Mouse (Mus musculus) small intestine, adult 2 months (tissue): ENCODE measurements around the gene A130010J15Rik. TPM values are rescaled to one million over a fixed set of nuclear protein-coding genes. Genes with fewer than 3 reads are reported as not detected.
A peak's percentile ranks its signal among the peaks of the same experiment; 100 is the strongest.

Source experiments
- H3K27ac ChIP-seq: fragments of 200-500 bp; 2 replicates; pipeline ENCODE4 v1.5.1; 2012; ENCODE audit warnings: low read depth, low read length, control low read depth, inconsistent platforms; ENCODE audit not compliant: insufficient read depth
- H3K27me3 ChIP-seq: fragments of 200-500 bp; 2 replicates; pipeline ENCODE4 v1.6.1; 2012; ENCODE audit warnings: mild to moderate bottlenecking, moderate library complexity, low read length, inconsistent platforms; ENCODE audit not compliant: control insufficient read depth, insufficient read depth
- H3K36me3 ChIP-seq: fragments of 200-500 bp; 2 replicates; pipeline ENCODE4 v1.6.1; 2012; ENCODE audit warnings: mild to moderate bottlenecking, low read length, control low read depth, inconsistent platforms; ENCODE audit not compliant: control insufficient read depth, insufficient read depth
- H3K4me1 ChIP-seq: fragments of 200-500 bp; 2 replicates; pipeline ENCODE4 v1.6.1; 2012; ENCODE audit warnings: low read length, inconsistent platforms, mixed read lengths; ENCODE audit not compliant: control insufficient read depth, insufficient read depth, insufficient read length
- H3K4me3 ChIP-seq: fragments of 200-500 bp; 2 replicates; pipeline ENCODE4 v1.5.1; 2012; ENCODE audit warnings: low read depth, mild to moderate bottlenecking, control low read depth, inconsistent platforms, low read length, moderate library complexity
- CTCF ChIP-seq: fragments of 200-500 bp; IDR thresholded peaks from 2 replicates; pipeline ENCODE4 v1.5.1; 2012; ENCODE audit warnings: low read depth, mild to moderate bottlenecking, control low read depth, inconsistent platforms, low read length, moderate library complexity, mixed read lengths; ENCODE audit not compliant: insufficient replicate concordance, insufficient read length; ENCODE audit errors: extremely low read depth
- POLR2A ChIP-seq: fragments of 200-500 bp; IDR thresholded peaks from 2 replicates; pipeline ENCODE4 v1.6.1; 2012; ENCODE audit warnings: low read depth, mild to moderate bottlenecking, control low read depth, inconsistent platforms, low read length, moderate library complexity
- WGBS: fragments of 180-500 bp; shearing (Covaris S2); methylation state at CpG from one replicate; pipeline ENCODE4 v1.1.7; 2018; 5-methylcytosine and 5-hydroxymethylcytosine counted together
- polyA plus RNA-seq: library from polyadenylated mRNA; depleted of rRNA; stranded (reverse); fragments of >200 nt; gene quantifications from 2 replicates; pipeline ENCODE4 v1.2.3, GENCODE M21; 2012

The A130010J15Rik gene
- polyA plus RNA-seq, 1 experiment, result 2.0 TPM

DNA sequence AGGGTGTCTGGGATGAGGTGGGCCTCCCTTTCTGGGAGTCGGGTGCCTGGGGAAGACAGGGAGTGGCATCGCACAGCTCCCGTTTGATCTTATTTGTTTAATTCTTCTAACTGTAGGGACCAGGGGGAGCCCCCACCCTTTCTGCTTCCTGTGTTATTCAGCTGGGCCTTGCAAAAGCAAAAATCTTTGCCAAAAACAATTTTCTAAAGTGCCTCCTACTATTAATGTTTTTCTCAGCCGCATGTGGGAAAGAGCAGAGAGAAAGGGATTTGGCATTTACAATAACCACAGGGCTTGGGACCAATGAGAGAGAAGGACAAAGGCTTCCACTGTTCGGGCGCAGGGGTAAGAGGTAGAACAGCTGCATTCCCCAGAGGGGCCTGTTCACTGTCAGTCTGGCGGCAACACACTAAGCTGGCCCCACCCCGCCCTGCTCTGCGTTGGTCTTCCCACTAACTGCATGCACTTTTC is 21.3 kb downstream of the A130010J15Rik start:
- Histone ChIP-seq H3K4me1 (peaks cover 4% of the 10 kb centered on the region; the same call in 1 of the 2 replicates), H3K4me3 (no peak overlapping the region), H3K36me3 (no peaks in the 10 kb centered on the region; the same call in 1 of the 2 replicates), H3K27ac (peak overlapping the region; percentile 13), H3K27me3 (no peaks in the 10 kb centered on the region)
- TF ChIP-seq CTCF (no peak), POLR2A (no peak)
- WGBS, result 14% methylated on average over 9 of the region's 9 CpGs

- Histone ChIP-seq H3K27ac (peak overlapping the region; percentile 13), H3K36me3 (no peaks in the 10 kb centered on the region; the same call in 1 of the 2 replicates), H3K4me1 (peaks cover 4% of the 10 kb centered on the region; the same call in 1 of the 2 replicates), H3K4me3 (no peak overlapping the region), H3K27me3 (no peaks in the 10 kb centered on the region)
- TF ChIP-seq CTCF, result no peak
- no peak for TF ChIP-seq POLR2A
- 51% methylated on average over 3 of the region's 3 CpGs for WGBS
These were observed 21.9 kb downstream of the A130010J15Rik start for GRCm38 (mm10) chr1:193189771-193190170.

DNA sequence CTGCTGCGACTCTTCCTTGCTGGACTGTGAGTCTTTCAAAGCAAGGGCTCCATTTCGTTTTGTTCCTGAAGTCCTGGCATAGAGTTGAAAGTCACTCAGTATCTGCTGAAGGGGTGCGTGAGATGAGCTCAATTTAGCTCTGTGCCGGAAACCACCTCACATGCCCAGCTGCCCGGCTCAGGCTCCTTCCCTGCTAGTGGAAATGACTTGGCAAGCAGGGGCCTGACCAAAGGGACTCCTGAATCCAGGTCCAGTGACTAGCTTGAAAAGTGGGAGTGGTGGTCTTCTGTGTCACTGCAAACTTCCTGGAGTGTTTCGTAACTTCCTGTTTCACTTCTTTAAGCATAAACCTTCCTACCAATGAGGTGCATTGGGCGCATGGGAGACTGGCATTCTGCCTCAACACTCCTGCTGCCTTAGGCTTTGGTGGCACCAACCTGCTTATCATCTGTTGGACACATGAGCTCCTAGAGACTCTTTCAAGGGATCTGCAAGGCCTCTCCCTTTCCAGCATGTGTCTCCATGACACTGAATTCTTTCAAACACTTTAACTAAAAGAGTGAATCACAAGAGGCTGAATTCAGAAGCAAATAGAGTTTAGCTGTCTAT is 23.9 kb downstream of the A130010J15Rik start:
- H3K36me3 ChIP-seq, result no peaks in the 10 kb centered on the region; the same call in 1 of the 2 replicates

GRCm38 (mm10) chr1:193194416-193195140 is 26.7 kb downstream of the A130010J15Rik start:
- Histone ChIP-seq H3K27me3 (no peaks in the 10 kb centered on the region), H3K4me3 (no peak overlapping the region), H3K4me1 (peaks cover 8% of the 10 kb centered on the region), H3K27ac (no peak overlapping the region), H3K36me3 (no peaks in the 10 kb centered on the region; the same call in 1 of the 2 replicates)
- TF ChIP-seq CTCF (no peak), POLR2A (no peak)
- 74% methylated on average over 3 of the region's 3 CpGs for WGBS

More for the DNA sequence above, 23.9 kb downstream of the A130010J15Rik start:
- Histone ChIP-seq H3K4me1 (peaks cover 4% of the 10 kb centered on the region; the same call in 1 of the 2 replicates), H3K4me3 (no peak overlapping the region), H3K27me3 (no peaks in the 10 kb centered on the region), H3K27ac (no peak overlapping the region)
- 84% methylated on average over 7 of the region's 7 CpGs for WGBS
- TF ChIP-seq POLR2A (no peak), CTCF (no peak)

DNA sequence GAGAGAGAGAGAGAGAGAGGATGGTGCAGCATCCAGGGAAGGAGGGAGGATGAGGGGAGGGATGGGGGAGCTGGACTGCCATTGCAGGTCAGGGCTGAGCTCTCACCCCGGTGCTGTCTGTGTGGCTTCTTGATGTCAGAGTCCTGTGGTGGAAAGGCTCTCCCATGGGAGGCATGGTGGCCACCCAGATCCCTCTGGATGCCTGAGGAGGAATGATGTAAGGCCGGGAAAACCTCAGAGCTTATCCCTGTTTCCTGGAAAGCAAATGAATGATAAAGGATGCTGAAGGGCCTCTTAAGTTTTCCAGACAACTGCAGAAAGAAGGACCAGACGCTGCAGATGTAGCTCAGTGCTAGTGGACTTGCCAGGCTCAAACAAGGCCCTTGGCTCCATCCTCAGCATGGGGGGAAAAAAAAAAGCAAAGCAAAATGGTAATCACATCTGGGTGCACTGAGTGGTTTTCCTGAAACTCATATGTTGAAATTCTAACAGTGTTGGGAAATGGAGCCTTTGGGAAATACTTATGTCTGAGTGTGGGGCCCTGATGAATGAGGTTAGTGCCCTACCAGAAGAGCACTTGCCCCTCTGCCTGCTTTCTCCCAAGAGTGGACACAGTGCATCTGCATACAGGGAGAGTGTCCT is 27.4 kb downstream of the A130010J15Rik start:
- WGBS, result 80% methylated on average over 3 of the region's 3 CpGs
- H3K27me3 ChIP-seq, result no peaks in the 10 kb centered on the region
- H3K4me1 ChIP-seq, result peaks cover 7% of the 10 kb centered on the region; the same call in 1 of the 2 replicates
- no peaks in the 10 kb centered on the region; the same call in 1 of the 2 replicates for H3K36me3 ChIP-seq
- TF ChIP-seq CTCF, result no peak
- TF ChIP-seq POLR2A, result no peak
- H3K27ac ChIP-seq, result no peak overlapping the region
- H3K4me3 ChIP-seq, result no peak overlapping the region

- no peaks in the 10 kb centered on the region for H3K27me3 ChIP-seq
- no peaks in the 10 kb centered on the region; the same call in 1 of the 2 replicates for H3K36me3 ChIP-seq
- TF ChIP-seq POLR2A (no peak), CTCF (no peak)
- WGBS, result 77% methylated on average over 18 of the region's 18 CpGs
- H3K27ac ChIP-seq, result no peak overlapping the region
- H3K4me3 ChIP-seq, result no peak overlapping the region
- peaks cover 7% of the 10 kb centered on the region; the same call in 1 of the 2 replicates for H3K4me1 ChIP-seq
These were observed 29.8 kb downstream of the A130010J15Rik start for GRCm38 (mm10) chr1:193197494-193198205.
